Mouse (Mus musculus): ENCODE measurements around the gene Hoxd13.

The Hoxd13 gene

DNA sequence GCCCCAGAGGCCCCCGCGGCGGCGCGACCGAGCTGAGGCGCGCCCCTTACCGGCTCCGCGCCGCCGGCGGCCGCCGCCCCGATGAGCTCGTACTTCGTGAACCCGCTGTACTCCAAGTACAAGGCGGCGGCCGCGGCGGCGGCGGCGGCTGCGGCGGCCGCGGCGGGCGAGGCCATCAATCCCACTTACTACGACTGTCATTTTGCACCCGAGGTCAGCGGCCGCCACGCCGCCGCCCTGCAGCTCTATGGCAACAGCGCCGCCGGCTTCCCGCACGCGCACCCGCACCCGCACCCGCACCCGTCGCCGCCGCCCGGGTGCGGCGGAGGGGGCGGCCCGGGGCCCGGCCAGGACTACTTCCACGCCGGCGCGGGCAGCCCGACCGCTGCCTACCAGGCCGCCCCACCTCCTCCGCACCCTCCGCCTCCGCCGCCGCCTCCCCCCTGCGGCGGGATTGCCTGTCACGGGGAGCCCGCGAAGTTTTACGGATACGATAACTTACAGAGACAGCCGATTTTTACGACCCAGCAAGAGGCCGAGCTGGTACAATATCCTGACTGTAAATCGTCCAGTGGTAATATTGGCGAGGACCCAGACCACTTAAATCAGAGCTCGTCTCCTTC lies 37.5 kb downstream of the Hoxd13 start:
- POLR2A ChIA-PET: interaction anchor here in 3 of 4 experiments (0.5 to 1.9 kb wide), 11 partner anchors 8 to 437 kb away, joined by 3 to 9 read pairs (median 4); partner anchors contain the start of gene Hoxd9 (in 1 of the 3)
- CTCF ChIA-PET: interaction anchor here in 2 of 4 experiments (0.6 to 1.5 kb wide), 5 partner anchors 14 to 445 kb away, joined by 3 to 6 read pairs (median 4); no protein-coding TSS in a partner anchor

- ChIA-PET POLR2A (interaction anchor here in 3 of 4 experiments (0.6 to 1.9 kb wide), 13 partner anchors 9 to 1094 kb away, joined by 3 to 8 read pairs (median 4); partner anchors contain the start of gene Hoxd9 (in 1 of the 3)), CTCF (interaction anchor here (0.5 to 1.5 kb wide), 11 partner anchors 15 to 1281 kb away, joined by 3 to 19 read pairs (median 5); no protein-coding TSS in a partner anchor)
Measured at GRCm38 (mm10) chr2:74706393-74706960, 38.4 kb downstream of the Hoxd13 start.

GRCm38 (mm10) chr2:74707599-74707998 lies 39.5 kb downstream of the Hoxd13 start:
- ChIA-PET CTCF (interaction anchor here in 1 of 4 experiments (0.6 kb wide), 1 partner anchor 46 kb away, joined by 8 read pairs; no protein-coding TSS in a partner anchor), POLR2A (no interaction called here)

GRCm38 (mm10) chr2:74708676-74709075 lies 40.6 kb downstream of the Hoxd13 start:
- ChIA-PET POLR2A (no interaction called here), CTCF (no interaction called here)

- POLR2A ChIA-PET: interaction anchor here in 3 of 4 experiments (0.6 to 0.7 kb wide), 6 partner anchors 8 to 1050 kb away, joined by 3 to 10 read pairs (median 4); no protein-coding TSS in a partner anchor
- CTCF ChIA-PET: interaction anchor here in 1 of 4 experiments (0.6 kb wide), 1 partner anchor 66 kb away, joined by 5 read pairs; no protein-coding TSS in a partner anchor
Measured at GRCm38 (mm10) chr2:74709465-74710419, 41.6 kb downstream of the Hoxd13 start.

- ChIA-PET CTCF (interaction anchor here in 2 of 4 experiments (0.6 to 2.5 kb wide), 2 partner anchors 9 to 878 kb away, joined by 3 to 8 read pairs; no protein-coding TSS in a partner anchor), POLR2A (no interaction called here)
Measured at GRCm38 (mm10) chr2:74710929-74711543, 42.9 kb downstream of the Hoxd13 start.

- CTCF ChIA-PET: interaction anchor here (0.7 to 2.5 kb wide), 8 partner anchors 10 to 440 kb away, joined by 3 to 9 read pairs (median 6); no protein-coding TSS in a partner anchor
Measured at GRCm38 (mm10) chr2:74711721-74712621, 43.9 kb downstream of the Hoxd13 start, which contains the start of the genes Hoxd3 and Hoxd4. Gene Hoxd3 (plus strand): TSS chr2:74711927. Gene Hoxd4 (plus strand): TSS chr2:74711929.

GRCm38 (mm10) chr2:74713239-74714150 lies 45.4 kb downstream of the Hoxd13 start:
- ChIA-PET POLR2A (interaction anchor here in 1 of 4 experiments (0.6 kb wide), 1 partner anchor 744 kb away, joined by 4 read pairs; no protein-coding TSS in a partner anchor), CTCF (interaction anchor here in 3 of 4 experiments (0.6 to 1.1 kb wide), 6 partner anchors 11 to 1484 kb away, joined by 3 to 8 read pairs (median 3); no protein-coding TSS in a partner anchor)

More at GRCm38 (mm10) chr2:74711721-74712621, 43.9 kb downstream of the Hoxd13 start, which contains the start of the genes Hoxd3 and Hoxd4:
- POLR2A ChIA-PET: interaction anchor here in 2 of 4 experiments (0.6 to 1.4 kb wide), 4 partner anchors 12 to 949 kb away, joined by 3 to 5 read pairs (median 4); no protein-coding TSS in a partner anchor

- ChIA-PET CTCF (interaction anchor here in 1 of 4 experiments (0.8 to 1.1 kb wide), 3 partner anchors 12 to 436 kb away, joined by 3 read pairs; no protein-coding TSS in a partner anchor), POLR2A (no interaction called here)
Measured at GRCm38 (mm10) chr2:74714156-74714789, 46.2 kb downstream of the Hoxd13 start.

- CTCF ChIA-PET: interaction anchor here in 3 of 4 experiments (1.2 to 2.9 kb wide), 6 partner anchors 249 to 436 kb away, joined by 8 to 33 read pairs (median 16); no protein-coding TSS in a partner anchor
- POLR2A ChIA-PET: no interaction called here
Measured at GRCm38 (mm10) chr2:74714881-74715280, 46.8 kb downstream of the Hoxd13 start.

DNA sequence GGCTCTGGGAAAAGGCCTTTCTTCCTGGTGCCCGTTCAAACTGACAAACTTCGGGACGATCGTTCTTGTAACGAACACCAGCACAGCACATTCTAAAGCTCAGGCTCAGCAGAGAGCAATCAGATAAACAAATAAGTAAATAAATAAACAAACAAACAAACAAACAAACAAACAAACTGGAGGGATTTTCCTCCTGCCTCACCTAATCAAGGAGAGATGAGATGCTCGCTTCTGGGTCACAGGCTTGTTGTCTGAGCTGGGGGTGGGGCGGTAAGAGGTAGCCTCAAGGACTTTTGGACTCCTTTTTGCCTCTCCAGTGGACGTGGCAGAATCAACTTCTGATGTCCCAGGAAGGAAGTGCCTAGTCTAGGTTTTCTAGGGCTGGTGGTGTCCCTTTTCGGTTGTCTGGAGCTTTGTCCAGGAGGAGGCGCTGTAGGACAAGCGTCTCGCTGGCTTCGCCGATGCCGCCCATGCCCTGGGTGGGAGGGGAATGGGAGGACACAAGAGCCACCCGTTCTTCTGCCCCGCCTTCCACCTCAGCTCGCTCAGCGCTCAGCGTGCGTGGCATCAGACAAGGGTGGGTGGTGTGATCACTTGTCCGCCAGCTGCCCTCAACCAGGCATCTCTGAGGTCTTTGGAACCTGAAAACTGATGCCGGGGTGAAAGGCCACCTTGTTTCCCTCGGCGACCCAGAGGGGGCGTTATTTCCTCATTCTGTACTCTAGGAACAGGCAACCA lies 47.6 kb downstream of the Hoxd13 start:
- ChIA-PET POLR2A (interaction anchor here in 3 of 4 experiments (0.7 to 1.5 kb wide), 5 partner anchors 10 to 1009 kb away, joined by 3 to 5 read pairs (median 4); partner anchors contain the start of gene Hoxd10 (in 1 of the 3)), CTCF (interaction anchor here (0.5 to 2.9 kb wide), 48 partner anchors 8 to 1073 kb away, joined by 3 to 33 read pairs (median 4); partner anchors contain the start of genes Hoxd10 (in 1 of the 4) and Mtx2 (in 1 of the 4))

DNA sequence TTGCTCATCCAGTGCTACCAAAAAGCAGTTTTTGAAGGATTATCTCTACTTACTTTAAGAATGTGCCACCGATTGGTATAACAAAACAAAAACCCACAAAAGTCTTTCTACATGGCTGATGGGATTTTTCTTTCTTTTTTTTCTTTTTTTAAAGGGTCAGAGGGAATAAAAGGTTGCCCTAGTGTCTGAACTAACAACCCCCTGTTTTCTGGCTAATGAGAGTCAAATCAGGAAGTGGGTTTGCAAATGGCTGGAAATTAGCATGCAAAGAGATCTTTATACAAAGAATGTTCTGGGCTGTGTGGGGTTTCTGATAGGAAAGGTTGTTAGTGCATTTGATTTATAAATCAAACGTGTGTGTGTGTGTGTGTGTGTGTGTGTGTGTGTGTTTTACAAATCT lies 52.3 kb downstream of the Hoxd13 start:
- ChIA-PET POLR2A (no interaction called here), CTCF (no interaction called here)

DNA sequence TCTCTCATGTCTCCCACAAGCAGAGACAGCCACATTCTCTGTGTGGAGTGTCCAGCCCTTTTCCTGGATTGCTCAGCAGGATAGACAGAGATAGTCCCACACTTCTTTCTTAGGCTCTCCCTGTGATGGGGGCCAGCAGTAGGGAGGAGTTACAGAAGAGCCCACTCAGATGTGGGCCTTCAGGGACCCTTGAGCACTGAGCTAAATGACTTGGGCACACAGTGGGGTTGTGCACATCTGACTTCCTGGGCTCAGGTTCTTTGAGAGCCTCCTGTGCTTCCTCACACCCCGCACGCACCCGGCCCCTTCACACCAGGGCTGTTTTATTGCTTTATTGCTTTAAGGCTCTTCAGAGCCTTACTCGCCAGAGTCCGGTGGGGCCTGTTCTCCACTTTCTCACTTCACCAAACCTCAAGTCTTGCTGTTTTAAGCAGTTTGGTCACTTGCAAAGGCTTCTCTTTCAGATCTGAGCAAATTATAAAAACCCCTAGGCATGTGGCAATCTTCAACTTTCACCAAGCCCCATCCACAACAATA lies 52.9 kb downstream of the Hoxd13 start:
- POLR2A ChIA-PET: no interaction called here
- CTCF ChIA-PET: no interaction called here
